Mouse (Mus musculus): Measurements from ENCODE around the gene Wfdc2. TPM values are rescaled to one million over a fixed set of nuclear protein-coding genes. Genes with fewer than 3 reads are reported as not detected.

Wfdc2 gene
- 1 to 10 TPM; 2.2 to 3.0 TPM for polyA plus RNA-seq (2017; shearing (Covaris generic))

DNA sequence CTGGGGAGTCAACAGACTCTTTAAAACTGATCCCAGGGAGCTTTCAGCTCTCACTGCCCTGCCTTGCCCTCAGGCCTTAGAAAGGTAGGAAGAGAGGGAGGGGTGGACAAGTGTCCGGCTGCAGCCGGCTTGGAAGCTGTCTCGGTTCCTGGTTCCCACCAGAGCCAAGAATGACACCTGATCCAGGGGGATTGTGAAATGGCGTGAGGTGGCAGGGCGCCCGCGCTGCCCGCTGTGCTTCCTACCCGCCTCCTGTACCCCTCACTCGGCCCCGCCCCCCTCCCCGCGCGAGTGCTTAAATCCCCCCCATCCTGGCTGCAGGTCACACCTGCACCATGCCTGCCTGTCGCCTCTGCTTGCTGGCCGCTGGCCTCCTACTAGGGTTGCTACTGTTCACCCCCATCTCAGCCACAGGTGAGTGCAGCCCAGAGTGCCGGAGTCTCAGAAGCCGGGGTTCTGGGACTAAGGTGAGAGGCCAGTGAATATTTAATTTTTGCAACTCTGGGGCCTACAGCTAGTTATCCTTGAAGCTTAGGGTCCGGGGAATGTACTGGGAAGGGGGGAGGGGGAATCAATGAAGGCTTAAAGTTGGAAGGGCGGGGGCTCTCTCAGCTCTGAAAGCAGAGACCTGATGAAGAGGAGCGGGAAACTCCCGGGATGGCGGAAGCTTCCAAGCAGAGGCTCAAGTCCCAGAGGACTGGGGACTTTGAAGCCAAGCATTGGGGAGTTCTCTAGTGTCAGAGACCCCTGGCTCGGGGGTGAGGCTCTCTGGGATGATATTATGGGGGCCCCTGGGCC is at the start of gene Wfdc2:
TSS of gene Wfdc2 (plus strand) at position 23 of the 798 bp plus-strand sequence.
- ATAC-seq = no peak

DNA sequence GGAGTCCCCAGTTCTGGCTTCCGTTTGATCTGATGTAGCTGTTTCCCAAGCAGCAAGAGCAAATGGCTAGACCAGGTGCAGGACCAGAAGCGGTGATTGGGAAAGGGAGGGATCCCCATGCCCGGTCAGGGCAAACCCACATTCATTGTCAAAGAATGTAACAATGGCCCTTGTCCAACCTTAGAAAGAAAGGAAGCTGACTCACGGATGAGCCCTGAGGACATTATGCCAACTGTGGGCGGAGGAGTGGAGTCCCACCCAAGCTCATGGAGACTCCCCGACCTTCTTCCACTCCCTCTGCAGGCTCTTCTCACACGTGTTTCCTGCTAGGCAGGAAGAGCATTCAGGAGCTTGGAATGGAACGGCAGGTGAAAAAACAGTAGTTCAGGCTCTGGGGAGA is 48.8 kb upstream of the Wfdc2 start:
- ATAC-seq = no peak

- ATAC-seq = no peak
Observed at GRCm38 (mm10) chr2:164514916-164515315, 47.3 kb upstream of the Wfdc2 start.

GRCm38 (mm10) chr2:164515897-164516296 is 46.3 kb upstream of the Wfdc2 start:
- ATAC-seq = no peak

DNA sequence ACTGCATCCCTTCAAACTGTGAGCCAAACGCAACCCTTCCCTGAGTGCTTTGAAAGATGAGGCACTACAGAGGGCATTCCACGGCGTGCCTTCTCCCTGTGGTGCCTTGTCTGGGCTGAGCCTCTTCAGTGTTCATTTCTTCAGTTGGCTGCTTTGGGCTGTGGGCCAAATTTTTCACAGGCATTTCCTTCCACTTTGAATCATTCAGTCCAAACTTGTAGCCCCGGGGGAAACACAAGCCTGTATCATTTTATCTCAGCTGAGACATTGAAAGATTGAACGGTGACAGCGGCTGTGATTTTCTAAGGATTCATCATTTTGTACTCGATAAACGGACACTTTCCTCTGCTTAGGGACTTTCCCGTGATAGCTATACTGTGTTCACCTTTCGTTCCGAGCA is 45.6 kb upstream of the Wfdc2 start:
- ATAC-seq = no peak

GRCm38 (mm10) chr2:164517485-164518221 is 44.6 kb upstream of the Wfdc2 start:
- ATAC-seq = no peak

DNA sequence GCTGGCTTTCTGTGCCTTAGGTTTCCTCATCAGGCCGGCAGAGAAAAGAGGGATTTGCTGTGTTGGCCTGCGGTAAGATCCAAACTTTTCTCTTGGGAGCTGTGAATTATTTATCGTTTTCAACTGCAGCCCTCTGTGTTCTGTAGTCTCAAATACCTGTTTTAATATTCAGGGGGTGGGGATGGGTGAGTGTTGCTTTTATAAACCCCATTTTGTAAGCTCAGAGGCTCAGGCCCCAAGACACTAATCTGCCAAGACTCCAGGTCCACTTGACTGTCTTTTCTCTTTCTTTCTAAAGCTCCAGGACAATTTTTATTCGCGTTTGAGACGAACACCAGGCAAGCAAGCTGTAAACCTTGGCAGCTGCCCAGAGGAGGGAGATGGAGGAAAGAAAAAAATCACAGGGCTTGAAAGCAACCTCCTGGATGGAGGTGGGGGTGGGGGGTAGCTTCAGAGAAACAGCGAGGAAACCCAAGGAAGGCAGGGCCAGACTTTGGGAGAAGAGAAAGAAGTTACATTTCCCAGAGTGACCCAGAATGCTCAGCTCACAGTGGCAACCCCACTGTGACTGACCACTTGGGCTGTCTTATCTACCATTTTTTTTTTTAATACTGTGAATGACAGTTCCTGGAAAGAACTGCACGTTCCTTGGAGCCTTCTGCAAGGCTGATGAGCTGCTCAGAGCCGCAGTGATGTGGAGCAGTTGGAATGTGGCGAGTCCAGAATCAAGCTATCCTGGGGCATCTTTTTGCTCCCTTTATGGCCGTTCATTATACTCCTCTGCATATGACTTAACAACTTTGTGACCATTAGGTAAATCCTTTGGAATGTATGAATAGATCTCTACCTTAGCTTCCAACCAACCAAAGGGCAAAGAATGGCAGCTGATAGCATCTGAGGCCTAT is 43.7 kb upstream of the Wfdc2 start:
- no peak for ATAC-seq

DNA sequence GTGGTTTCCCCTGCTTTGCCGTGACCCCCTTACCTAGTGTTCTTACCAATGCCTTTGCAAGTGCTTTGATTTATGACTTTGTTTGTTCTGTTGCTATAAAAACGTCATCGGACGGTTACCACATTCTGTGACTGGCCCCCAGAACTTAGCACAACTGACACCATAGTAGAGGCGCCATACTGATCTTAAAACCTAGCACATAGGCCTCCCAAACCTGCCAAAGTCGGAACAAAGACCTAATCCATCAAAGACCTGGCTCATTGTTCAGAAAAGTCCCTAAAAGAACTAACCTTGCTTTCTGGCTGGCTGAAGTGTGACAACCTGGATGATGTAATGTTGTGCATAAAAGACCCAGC is 43.1 kb upstream of the Wfdc2 start:
- no peak for ATAC-seq

DNA sequence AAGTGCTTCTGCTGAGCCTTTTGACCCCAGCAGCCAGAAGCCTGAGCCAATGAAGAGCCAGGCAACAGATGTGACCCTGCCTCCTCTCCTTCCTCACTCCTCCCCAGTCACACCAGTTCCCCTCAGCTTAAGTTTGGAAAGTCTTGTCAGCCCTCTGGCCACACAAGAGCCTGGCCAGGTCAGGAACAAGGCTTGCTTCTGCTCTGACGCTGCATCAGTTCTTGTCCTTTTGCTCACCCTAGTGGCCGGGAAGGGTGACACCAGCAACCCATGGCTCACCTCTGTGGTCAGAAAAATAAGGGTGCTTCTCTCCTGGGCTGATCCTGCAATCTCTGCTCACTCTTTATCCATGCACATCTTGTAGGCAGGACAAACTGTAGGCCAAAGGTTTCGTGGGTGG is 41.4 kb upstream of the Wfdc2 start:
- ATAC-seq = no peak

DNA sequence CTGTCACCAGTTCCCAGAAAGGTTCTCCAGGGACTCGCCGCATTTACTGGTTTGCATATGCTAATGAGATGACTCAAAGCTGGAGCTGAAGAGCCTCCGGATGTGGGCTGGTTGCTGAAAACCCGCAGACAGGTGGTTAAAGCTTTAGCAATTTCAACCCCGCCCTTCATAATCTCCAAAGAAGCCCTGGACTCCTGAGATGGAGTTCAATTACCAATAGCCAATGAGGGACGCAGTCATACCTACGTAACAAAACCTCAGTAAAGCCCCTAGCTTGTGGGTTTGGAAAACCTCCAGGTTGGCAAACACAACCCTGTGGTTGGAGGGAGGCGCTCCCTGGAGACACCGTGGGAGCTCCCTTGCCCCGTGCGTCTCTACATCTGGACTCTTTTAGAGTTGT is 40.4 kb upstream of the Wfdc2 start:
- peak; percentile 92 for ATAC-seq

DNA sequence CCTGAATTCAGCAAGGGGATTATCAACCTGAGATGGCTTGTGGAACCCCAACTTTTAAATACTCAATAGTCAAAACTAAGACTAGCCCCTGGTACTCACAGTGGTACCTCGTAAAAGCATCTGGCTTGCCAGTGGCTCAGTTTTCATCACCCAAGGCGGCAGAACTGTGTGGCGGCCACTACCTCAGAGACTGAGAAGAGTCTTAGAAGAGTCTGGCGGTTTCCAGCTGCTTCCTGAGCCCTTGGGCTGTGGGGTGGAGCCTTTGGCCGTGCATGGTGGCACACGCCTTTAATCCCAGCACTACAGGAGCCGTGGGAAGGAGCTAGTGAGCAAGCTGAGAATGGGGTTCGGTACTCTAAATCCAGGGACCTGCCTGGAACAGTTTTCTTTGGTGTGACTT is 39.9 kb upstream of the Wfdc2 start:
- ATAC-seq = peak; percentile 37

DNA sequence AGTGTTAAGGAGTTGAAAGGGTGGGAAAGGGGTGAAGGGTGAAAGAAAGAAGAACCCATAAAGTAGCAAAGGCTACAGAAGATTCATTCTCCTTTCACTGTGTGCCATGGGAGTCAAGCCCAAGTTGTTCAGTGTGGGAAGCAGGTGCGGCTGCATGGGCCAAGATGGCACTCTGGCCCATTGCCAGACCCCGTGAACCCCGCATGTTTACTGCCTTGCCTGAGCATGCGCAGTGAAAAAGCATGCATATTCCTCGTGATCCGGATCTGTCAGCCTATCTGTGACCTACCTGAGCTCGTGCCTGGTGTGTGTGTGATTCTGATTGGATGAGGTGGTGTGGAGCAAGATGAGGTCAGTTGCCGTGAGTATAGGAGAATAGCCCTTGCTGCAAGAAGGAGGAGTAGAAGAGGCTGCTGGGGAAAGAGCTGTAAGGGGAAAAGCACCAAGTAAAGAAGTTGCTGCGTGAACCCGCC is 38.9 kb upstream of the Wfdc2 start:
- ATAC-seq = no peak

DNA sequence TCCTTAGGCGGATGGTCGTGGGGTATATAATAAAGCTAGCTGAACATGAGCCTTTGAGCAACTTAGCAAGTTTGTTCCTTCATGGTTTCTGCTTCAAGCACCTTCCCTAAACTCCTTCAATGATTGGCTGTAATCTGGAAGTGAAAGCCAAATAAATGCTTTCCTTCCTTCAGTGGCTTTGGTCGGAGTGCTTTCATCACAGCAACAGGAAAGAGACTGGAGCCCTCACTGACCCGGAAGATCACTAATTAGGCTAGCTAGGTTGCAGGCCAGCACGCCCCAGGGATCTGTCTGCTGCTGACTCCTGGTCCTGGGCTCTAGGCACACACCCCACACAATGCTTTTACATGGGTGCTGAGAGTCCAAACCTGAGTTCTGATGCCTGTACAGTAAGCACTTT is 33.7 kb upstream of the Wfdc2 start:
- no peak for ATAC-seq

DNA sequence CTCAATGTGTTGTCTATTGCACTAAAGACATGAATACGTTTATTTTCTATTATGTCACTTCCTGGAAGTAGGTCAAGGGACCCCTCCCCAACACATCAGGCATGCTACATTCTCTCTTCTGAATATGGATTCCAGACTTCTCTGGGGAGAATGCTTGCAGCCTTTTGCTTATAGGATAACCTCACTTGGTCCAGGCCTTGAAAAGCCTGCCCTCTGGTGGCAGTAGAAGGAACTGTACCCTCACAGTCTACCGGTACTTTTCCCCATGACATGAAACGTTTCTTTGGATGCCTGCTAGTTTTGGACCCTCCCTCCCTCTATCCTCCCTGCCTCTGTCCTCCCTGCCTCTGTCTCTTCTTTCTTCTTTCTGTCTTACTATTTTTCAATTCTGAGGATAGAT is 31.0 kb upstream of the Wfdc2 start:
- ATAC-seq = peak; percentile 77

- peak; percentile 38 for ATAC-seq
Observed at GRCm38 (mm10) chr2:164534315-164534714, 27.9 kb upstream of the Wfdc2 start.

DNA sequence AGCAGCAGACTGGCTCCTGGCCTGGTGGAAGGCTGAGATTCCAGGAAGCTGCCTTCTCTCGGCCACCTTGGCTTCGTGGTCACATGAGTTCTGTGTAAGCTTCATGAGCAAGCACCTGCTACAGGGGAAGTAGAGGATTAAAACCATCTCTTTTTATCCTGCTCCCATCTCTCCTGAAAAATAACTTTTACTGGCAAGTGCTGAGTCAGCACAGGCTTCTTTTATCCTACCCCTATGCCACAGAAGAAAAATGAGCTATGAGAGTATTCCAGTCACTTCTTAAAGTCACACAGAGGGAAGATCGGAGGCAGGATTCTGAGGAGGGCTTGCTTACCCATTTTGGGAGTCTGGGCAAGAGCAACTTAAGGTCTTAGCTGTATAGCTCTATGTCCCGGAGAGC is 25.2 kb upstream of the Wfdc2 start:
- ATAC-seq = no peak

GRCm38 (mm10) chr2:164540652-164541427 is 21.4 kb upstream of the Wfdc2 start:
- ATAC-seq = peak; percentile 33

- ATAC-seq = no peak
Observed at GRCm38 (mm10) chr2:164542132-164542531, 20.1 kb upstream of the Wfdc2 start.

GRCm38 (mm10) chr2:164542598-164542997 is 19.6 kb upstream of the Wfdc2 start:
- ATAC-seq = no peak

GRCm38 (mm10) chr2:164543745-164544144 is 18.5 kb upstream of the Wfdc2 start:
- no peak for ATAC-seq

DNA sequence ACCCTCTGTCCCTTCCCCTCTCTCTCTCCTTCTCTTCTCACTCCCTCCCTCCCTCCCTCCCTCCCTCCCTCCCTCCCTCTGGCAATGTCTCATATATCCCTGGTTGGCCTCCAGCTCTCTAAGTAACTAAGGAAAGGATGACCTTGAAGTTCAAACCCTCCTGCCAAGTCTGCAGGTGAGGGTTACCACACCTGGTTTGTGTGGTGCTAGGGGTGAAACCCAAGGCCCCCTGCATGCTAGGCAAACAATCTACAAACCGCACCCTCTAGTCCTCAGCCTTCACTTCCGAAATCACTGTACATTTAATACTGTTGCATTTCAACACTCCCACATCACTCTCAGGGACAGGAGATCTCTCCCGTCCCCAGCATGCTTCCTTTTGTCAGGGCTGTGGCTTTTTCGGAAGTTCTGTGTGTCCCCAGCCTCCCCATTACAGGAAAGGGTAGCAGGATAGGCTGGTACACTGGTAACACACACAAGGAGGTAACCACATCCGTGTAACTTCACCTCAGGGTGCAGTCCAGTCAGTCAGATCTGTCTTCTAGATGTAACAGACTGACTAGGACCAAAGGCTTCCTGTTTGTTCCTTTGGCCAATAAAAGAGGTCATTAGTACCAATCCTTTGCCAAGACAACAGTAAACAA is 17.6 kb upstream of the Wfdc2 start:
- ATAC-seq = peak; percentile 92

DNA sequence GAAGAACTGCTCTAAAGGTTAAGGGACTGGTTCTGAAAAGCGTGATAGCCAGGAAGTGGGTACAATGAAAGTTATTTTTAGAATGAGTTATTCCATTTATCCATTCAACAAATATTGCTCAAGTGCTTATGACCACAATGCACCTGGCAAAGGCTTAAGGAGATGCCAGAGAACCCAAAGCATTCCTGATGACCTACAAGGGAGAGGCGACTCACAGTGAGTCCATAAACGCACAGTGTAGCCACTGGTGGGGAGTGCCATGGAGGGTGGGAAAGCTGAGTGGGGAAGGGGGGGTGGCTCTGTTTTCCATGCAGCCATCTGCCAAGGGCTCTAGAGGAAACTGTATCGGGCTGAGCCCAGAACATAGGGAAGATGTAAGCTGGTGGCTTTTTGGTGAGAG is 12.9 kb upstream of the Wfdc2 start:
- ATAC-seq = no peak

All from CD4-positive, CD25-positive, alpha-beta regulatory T cell, adult 4 months (primary cell).